ENCODE assay signal across 1 mouse cellular context in genomic region chr10:80018739-80019297, GRCm38 (mm10).
TF ChIP-seq lines count a peak whose summit lies in the region.

No protein-coding gene starts in this region.

TF ChIP-seq in MEL, 35 proteins besides CTCF, POLR2A, EP300 and RAD21:
- no peak for TF ChIP-seq SIN3A (IDR thresholded peaks at IDR 0.05; ENCODE audit: low read length)
- no peak for TF ChIP-seq TCF12 (IDR thresholded peaks at IDR 0.05; ENCODE audit: low read depth, low read length)
- TF ChIP-seq MXI1 (IDR thresholded peaks at IDR 0.05; ENCODE audit: low read depth, low read length) = peak; percentile 46; the same call in 1 of the 2 replicates
- TF ChIP-seq UBTF (IDR thresholded peaks at IDR 0.05; ENCODE audit: borderline replicate concordance, insufficient read depth, low read depth, low read length) = no peak
- TF ChIP-seq MYB (IDR thresholded peaks at IDR 0.05; ENCODE audit: low read depth, low read length) = no peak
- TF ChIP-seq NRF1 (IDR thresholded peaks at IDR 0.05; ENCODE audit: insufficient read depth, low read depth, low read length, poor library complexity, severe bottlenecking) = peak; percentile 50; the same call in 1 of the 2 replicates
